Mouse (Mus musculus) bone marrow, adult 2 months (tissue): Measurements from ENCODE around the gene Rpe.

Experiments used
- CTCF ChIP-seq: fragments of 200-500 bp; IDR thresholded peaks from 2 replicates; pipeline ENCODE4 v1.5.1; 2011; ENCODE audit warnings: low read length, control low read depth; ENCODE audit not compliant: control insufficient read depth, insufficient read depth
- POLR2A ChIP-seq: fragments of 200-500 bp; IDR thresholded peaks from 2 replicates; pipeline ENCODE4 v1.6.1; 2011; ENCODE audit warnings: low read depth, mild to moderate bottlenecking, control low read depth, low read length, borderline replicate concordance; ENCODE audit not compliant: control insufficient read depth

GRCm38 (mm10) chr1:66730581-66730980 is 29.9 kb downstream of the Rpe start:
- TF ChIP-seq CTCF (no peak), POLR2A (no peak)
